Mouse (Mus musculus): Measurements from ENCODE around the gene Pmm2. TPM values are rescaled to one million over a fixed set of nuclear protein-coding genes. Genes with fewer than 3 reads are reported as not detected.

Gene Pmm2
- total RNA-seq, 2 experiments from 2014 or later, result 20.3 to 20.6 TPM

DNA sequence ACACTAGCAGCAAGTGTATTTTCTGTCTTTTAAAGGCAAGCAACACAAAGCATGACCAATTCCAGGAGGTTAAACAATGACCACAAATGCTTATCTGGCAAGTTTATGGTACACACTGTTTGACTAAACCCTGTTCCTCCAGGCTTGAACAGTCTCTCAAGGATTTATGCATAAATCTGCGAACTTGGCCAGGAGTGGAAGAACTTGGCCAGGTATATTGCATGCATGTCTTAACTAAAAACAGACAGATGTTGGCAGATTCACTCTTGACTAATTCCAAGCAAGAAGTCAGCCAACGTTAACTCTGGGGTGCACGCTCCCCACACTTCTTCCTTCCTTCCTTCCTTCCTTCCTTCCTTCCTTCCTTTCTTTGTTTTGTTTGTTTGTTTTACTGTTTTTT lies 42.3 kb downstream of the Pmm2 start:
- DNase-seq, result no peak

DNA sequence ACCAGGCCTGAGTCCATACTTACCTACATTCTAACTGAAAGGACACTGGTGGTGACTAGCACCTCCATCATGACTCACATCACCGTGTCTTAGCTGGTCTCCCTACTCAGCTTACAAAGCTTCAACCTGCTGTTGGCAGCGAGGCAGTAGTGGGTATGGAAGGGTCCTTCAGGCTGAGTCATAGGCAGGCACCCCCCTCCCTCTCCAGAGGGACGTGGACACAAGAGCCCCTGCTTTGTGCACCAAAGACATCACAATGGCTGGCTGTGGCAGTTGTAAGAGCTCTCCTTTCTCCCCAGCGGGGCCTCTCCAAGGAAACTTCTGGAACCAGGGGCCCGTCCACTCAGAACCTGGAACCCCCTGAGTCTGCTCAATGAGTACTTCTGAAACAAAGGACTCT lies 43.0 kb downstream of the Pmm2 start, which contains the start of gene Gm5767:
Gene Gm5767, plus strand, starts transcription at position 301 of the 400 bp plus-strand sequence.
- DNase-seq, result no peak

DNA sequence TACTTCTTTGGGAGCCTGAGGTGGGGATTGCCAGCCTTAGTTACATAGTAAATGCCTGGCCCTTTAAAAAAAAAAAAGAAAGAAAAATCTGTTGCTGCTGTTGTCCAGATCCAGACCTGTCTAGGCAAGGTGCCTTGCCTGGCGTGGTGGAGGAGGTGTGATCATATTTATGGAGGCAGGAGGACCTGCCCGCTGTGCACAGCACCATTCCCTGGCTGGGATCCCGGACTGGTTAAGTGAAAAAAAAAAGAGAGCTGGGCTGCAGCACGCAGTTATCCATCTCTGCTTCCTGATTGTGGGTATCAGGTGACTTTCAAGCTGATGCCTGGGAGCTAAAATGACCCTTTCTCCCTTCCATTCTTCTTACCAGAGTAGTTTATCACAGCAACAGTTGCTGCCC lies 47.6 kb downstream of the Pmm2 start:
- DNase-seq, result no peak

DNA sequence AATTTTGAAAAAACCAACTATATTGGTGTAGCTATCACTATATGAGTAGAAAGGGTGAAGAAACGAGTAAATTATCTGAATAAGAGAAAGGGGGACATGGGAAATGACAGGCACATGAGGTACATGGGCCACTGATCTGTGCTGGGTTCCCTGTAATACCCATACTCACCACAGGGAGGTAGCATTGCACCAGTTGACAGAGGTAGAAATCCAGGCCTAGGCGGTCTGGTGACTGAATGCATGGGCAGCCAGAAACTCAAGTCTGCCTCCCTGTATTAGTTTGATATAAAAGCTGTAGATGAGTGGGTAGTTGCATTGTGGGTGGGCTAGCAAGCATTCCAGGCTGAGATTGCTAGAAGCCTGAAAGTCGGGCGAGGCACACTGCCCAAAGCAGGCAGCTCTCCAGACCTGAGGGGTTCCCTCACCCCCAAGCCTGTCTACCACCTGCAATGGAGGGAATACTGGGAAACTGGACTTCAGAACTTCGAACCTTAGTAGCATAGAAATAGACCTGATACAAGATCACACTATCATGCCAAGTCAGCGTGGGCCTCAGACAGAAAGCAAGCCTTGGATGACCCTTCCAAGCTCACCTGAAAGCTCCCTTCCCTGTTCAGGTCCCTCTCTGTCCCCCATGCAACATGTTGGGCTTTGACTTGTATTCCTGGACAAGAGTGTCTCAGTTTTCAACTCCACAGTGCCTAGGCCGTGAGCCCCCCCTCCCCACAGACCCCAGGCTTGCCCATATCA lies 48.8 kb downstream of the Pmm2 start:
- peak; percentile 53 for DNase-seq

DNA sequence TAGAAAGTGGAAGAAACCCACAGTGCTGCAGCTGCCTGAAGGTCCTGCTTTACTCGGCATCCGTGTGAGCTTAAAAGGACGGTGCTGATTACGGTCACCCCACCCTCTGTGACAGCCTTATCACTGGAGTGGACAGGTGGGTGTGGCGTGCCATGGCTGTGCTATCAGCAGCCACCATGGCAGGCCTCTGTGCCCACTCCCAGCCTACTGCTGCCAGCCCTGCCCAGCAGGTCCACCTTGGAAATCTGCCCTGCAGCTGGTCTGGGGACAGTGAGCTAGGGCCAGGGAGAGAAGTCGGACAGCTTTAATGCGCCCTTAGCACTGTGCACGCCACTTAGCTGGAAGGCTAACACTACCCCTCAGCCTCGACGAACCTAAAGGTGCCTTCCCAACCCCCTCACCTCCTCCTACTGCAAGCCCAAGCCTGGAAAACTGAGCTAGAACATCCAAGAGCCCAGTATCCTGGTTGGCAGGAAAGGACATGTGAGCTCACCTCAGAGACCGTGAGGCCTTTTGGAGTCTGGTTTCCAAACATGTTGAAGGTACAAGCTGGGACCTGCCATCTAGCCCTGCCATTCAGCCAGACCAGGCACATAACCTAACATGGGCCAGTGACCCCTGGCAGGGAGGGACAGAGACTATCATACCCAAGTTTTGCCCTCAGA lies 49.5 kb downstream of the Pmm2 start:
- no peak for DNase-seq

DNA sequence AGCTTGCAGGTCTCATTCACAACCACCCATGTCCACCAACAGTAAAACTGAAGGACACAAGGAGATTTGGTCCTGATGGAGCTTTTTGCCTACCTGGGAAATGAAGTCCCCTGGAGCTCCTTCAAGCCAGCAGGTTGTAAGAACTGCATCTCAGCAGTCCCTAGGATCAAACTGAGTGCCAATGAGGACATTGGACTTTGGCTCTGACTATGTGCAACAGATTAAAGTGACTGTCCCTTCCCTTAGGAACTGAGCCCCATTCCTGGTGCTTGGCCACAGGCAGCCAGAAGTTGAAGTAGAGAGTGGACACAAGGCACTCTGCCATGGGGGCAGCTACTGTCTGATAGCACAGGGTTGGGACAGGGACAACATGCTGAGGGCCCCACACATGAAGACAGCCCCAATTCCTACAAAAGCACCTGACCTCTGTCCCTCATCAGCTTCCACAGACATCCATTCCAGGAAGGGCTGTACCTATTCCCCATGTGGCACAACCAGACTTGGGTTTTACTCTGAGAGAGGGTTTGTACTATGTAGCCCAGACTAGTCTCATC lies 50.2 kb downstream of the Pmm2 start:
- no peak for DNase-seq

DNA sequence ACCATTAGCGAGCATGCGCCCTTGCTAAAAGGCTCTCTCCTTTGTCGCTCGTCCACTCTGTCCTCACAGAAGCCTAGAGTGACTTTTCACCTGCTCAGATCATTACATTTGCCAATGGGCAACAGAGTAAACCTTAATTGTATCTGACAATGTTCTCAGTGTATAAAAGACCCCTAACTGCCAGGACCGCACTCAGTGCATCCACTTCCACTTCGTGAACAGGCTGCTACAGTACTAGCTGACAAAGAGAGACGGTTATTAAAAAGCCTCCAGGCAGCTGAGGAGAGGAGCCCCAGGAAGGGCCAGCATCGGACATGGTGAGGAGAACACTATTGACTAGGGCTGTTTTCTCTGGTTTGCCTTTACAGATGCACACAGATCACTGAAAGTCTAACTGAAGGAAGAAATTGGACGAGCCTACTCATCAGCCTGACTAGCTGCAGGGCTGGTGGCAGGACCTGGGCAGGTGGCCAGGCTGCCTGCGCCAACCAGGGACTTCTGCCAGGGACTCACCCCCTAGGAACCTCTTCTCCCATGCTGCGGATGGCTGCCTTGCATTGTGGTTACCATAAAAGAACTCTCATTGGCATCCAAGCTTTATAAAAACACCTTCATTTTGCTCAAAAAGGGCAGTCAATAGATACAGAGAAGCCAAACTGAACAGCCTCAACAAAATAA lies 52.6 kb downstream of the Pmm2 start:
- no peak for DNase-seq

DNA sequence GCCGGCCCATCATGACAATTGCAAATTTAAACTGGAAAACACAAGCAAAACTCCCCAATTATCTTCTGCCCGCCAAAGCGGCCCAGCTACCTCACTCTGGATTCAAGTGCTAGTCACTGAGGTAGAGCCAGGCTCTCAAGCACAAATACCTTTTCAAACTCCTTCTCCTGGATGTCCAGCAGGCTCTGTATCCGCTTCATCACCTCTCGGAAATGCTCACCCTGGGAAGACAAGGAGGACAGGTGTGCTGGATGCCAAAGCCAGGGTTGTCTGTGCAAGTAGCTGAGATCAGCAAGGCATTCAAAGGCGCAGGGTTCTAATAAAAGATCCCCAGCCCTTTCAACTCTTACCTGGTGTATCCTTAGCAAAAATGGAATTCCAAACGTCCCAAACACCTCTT lies 53.7 kb downstream of the Pmm2 start:
- no peak for DNase-seq

DNA sequence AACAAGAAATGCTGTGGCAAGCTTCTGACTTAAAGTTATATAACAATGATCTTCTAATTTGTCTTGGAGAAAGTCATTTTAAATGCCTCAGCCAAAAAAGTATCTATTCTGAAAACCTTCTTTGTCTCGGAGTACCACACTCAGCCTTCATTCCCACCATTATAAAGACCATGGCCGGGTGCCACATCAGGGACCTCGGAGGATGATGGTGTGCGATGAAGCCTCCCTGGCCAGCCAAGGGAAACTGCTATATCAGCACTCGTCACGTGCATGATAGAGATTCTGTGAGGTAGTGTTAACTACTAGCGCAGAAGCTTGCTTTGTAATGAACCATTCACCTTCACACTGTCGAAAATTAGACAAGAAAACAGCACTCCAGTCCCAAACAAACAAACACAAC lies 62.1 kb downstream of the Pmm2 start:
- no peak for DNase-seq

DNA sequence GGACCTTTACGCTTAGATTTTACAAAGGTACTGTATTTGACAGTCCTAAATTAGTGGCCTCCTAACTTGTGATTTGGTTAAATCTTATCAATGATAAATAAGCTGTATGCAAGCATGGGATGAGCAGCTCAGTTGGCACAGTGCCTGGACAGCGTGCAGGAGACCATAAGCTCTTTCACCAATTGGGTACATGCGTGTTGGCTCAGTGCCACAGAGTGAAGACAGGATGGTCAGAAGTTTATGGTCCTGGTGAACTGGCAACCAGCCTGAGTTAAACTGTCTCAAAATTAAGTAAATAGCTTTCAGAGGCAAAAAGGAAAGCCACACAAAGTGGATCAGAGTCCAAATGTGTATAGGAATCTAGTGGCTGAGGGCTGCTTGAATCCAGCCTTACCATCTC lies 63.1 kb downstream of the Pmm2 start:
- DNase-seq, result no peak

DNA sequence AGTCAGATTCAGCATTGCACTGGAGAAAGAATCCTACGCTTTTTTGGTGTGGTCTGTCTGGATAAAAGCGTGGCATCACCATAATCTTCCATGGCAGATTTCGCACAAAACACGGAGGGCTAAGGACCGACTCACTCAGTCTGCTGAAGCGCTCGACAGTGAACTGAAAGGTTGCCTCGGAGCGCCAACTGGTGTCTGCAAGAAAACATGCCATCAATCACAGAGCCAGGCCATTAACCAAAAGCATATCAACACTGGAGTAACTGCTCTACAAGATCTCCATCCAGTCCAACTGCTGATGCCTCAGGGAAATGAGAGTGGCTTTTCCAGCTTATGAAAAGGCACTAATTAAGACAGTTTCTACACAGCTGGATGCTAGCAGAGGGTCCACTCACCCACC lies 74.5 kb downstream of the Pmm2 start:
- peak; percentile 19 for DNase-seq

Small RNA genes within 50 kb of the gene (microRNA-seq; reads per million reads assigned to microRNA genes)
- gene Gm22137 (ENCODE audit: borderline replicate concordance in 2 of 2), result 0 reads per million in 2 experiments

Other genes starting within 250 kb of the Pmm2 start
- gene Tmem114, start 212.5 kb upstream of the Pmm2 start, total RNA-seq (2021), result not detected
- gene Mettl22, start 166.9 kb upstream of the Pmm2 start, total RNA-seq (2021), result 10 to 100 TPM; 73.7 to 80.6 TPM
- gene Abat, start 124.2 kb upstream of the Pmm2 start, total RNA-seq (2021), result 1 to 10 TPM; 2.1 to 3.3 TPM
- gene Tmem186, start within 50 bp of the Pmm2 start, total RNA-seq (2021), result 10 to 100 TPM in 1 of 2 experiments, 1 to 10 TPM in 1; 9.0 to 10.7 TPM
- 10 to 100 TPM in 1 of 2 experiments, 1 to 10 TPM in 1; 8.6 to 10.5 TPM for gene Carhsp1, start 34.5 kb downstream of the Pmm2 start, total RNA-seq (2021)
- gene Gm5767, start 43.1 kb downstream of the Pmm2 start, total RNA-seq (2021), result not detected
- gene Usp7, start 154.6 kb downstream of the Pmm2 start, total RNA-seq (2021), result 10 to 100 TPM; 49.3 to 49.4 TPM
- 10 to 100 TPM; 67.4 to 73.8 TPM for gene 1810013L24Rik, start 192.4 kb downstream of the Pmm2 start, total RNA-seq (2021)